Mouse (Mus musculus) thymus, adult 2 months (tissue): ENCODE data around the gene Fblim1. TPM values are rescaled to one million over a fixed set of nuclear protein-coding genes. Genes with fewer than 3 reads are reported as not detected.
A peak's percentile ranks its signal among the peaks of the same experiment; 100 is the strongest.

Source experiments
- DNase-seq: peaks from one replicate; pipeline ENCODE4 v3.0.0; 2021
- H3K27ac ChIP-seq: fragments of 200-500 bp; 2 replicates; pipeline ENCODE4 v1.5.1; 2012; ENCODE audit warnings: low read length, control low read depth; ENCODE audit not compliant: control insufficient read depth, insufficient read depth
- H3K27me3 ChIP-seq: fragments of 200-500 bp; 2 replicates; pipeline ENCODE4 v1.6.1; 2012; ENCODE audit warnings: mild to moderate bottlenecking, low read length, moderate library complexity, mixed read lengths; ENCODE audit not compliant: control insufficient read depth, insufficient read depth
- H3K36me3 ChIP-seq: fragments of 200-500 bp; 2 replicates; pipeline ENCODE4 v1.6.1; 2012; ENCODE audit warnings: mild to moderate bottlenecking, low read length, moderate library complexity; ENCODE audit not compliant: control insufficient read depth, insufficient read depth
- H3K4me1 ChIP-seq: fragments of 200-500 bp; replicated peaks from 2 replicates; pipeline ENCODE4 v1.6.1; 2012; ENCODE audit warnings: low read length; ENCODE audit not compliant: control insufficient read depth, insufficient read depth
- H3K4me3 ChIP-seq: fragments of 200-500 bp; 2 replicates; pipeline ENCODE4 v1.5.1; 2012; ENCODE audit warnings: mild to moderate bottlenecking, low read length, control low read depth, moderate library complexity; ENCODE audit not compliant: control insufficient read depth, insufficient read depth
- CTCF ChIP-seq: fragments of 200-500 bp; IDR thresholded peaks from 2 replicates; pipeline ENCODE4 v1.5.1; 2012; ENCODE audit warnings: mild to moderate bottlenecking, control low read depth, low read length, moderate library complexity, borderline replicate concordance; ENCODE audit not compliant: control insufficient read depth, poor library complexity, insufficient read depth; ENCODE audit errors: extremely low read depth
- POLR2A ChIP-seq: fragments of 200-500 bp; IDR thresholded peaks from 2 replicates; pipeline ENCODE4 v1.6.1; 2012; ENCODE audit warnings: mild to moderate bottlenecking, low read length, control low read depth, moderate library complexity; ENCODE audit not compliant: control insufficient read depth, poor library complexity, insufficient read depth; ENCODE audit errors: extremely low read depth
- WGBS: fragments of 180-500 bp; shearing (Covaris S2); methylation state at CpG from one replicate; pipeline ENCODE4 v1.1.7; 2018; 5-methylcytosine and 5-hydroxymethylcytosine counted together
- polyA plus RNA-seq: library from polyadenylated mRNA; depleted of rRNA; stranded (reverse); fragments of >200 nt; gene quantifications from 2 replicates; pipeline ENCODE4 v1.2.3, GENCODE M21; 2012

The Fblim1 gene
- polyA plus RNA-seq, 1 experiment = 16.2 TPM

- WGBS = 84% methylated on average over 11 of the region's 11 CpGs
- Histone ChIP-seq H3K4me3 (no peak overlapping the region), H3K4me1 (no peaks in the 10 kb centered on the region), H3K27ac (no peak overlapping the region), H3K27me3 (peaks cover 5% of the 10 kb centered on the region; the same call in 1 of the 2 replicates), H3K36me3 (no peaks in the 10 kb centered on the region)
- no peak for DNase-seq
- TF ChIP-seq POLR2A = no peak
- TF ChIP-seq CTCF = no peak
These were observed 10.8 kb downstream of the Fblim1 start for GRCm38 (mm10) chr4:141595138-141595537.

- Histone ChIP-seq H3K36me3 (no peaks in the 10 kb centered on the region), H3K4me1 (no peaks in the 10 kb centered on the region), H3K27me3 (no peaks in the 10 kb centered on the region), H3K4me3 (no peak overlapping the region), H3K27ac (no peak overlapping the region)
- 34% methylated on average over 3 of the region's 3 CpGs for WGBS
- DNase-seq = peak; percentile 39
- TF ChIP-seq CTCF = peak; percentile 67; the same call in 1 of the 2 replicates
- TF ChIP-seq POLR2A = no peak
These were observed 14.3 kb downstream of the Fblim1 start for GRCm38 (mm10) chr4:141591547-141591946.

- WGBS = 71% methylated on average over 8 of the region's 8 CpGs
- no peak for DNase-seq
- no peaks in the 10 kb centered on the region for H3K36me3 ChIP-seq
- H3K27me3 ChIP-seq = no peaks in the 10 kb centered on the region
- TF ChIP-seq CTCF = no peak
- TF ChIP-seq POLR2A = no peak
- no peak overlapping the region for H3K4me3 ChIP-seq
- H3K4me1 ChIP-seq = no peaks in the 10 kb centered on the region
- no peak overlapping the region for H3K27ac ChIP-seq
These were observed 22.0 kb downstream of the Fblim1 start for GRCm38 (mm10) chr4:141583919-141584318.

GRCm38 (mm10) chr4:141581051-141581450 lies 24.8 kb downstream of the Fblim1 start:
- H3K36me3 ChIP-seq = no peaks in the 10 kb centered on the region
- DNase-seq = no peak
- 97% methylated on average over 13 of the region's 13 CpGs for WGBS

GRCm38 (mm10) chr4:141578833-141579232 lies 27.1 kb downstream of the Fblim1 start:
- H3K4me1 ChIP-seq = 0 out of 2 replicates have a peak, but pooled peaks cover 4% of the 10 kb centered on the region
- H3K27ac ChIP-seq = no peak overlapping the region
- no peaks in the 10 kb centered on the region for H3K36me3 ChIP-seq
- H3K4me3 ChIP-seq = no peak overlapping the region
- TF ChIP-seq CTCF (no peak), POLR2A (no peak)
- DNase-seq = no peak
- 83% methylated on average over 3 of the region's 3 CpGs for WGBS
- H3K27me3 ChIP-seq = no peaks in the 10 kb centered on the region

More at GRCm38 (mm10) chr4:141581051-141581450, 24.8 kb downstream of the Fblim1 start:
- TF ChIP-seq CTCF = no peak
- TF ChIP-seq POLR2A = no peak
- Histone ChIP-seq H3K4me3 (no peak overlapping the region), H3K27me3 (no peaks in the 10 kb centered on the region), H3K4me1 (no peaks in the 10 kb centered on the region), H3K27ac (no peak overlapping the region)

GRCm38 (mm10) chr4:141576877-141577276 lies 29.0 kb downstream of the Fblim1 start:
- 98% methylated on average over 7 of the region's 7 CpGs for WGBS
- DNase-seq = no peak
- Histone ChIP-seq H3K27ac (no peak overlapping the region), H3K27me3 (no peaks in the 10 kb centered on the region), H3K36me3 (no peaks in the 10 kb centered on the region), H3K4me1 (0 out of 2 replicates have a peak, but pooled peaks cover 4% of the 10 kb centered on the region), H3K4me3 (no peak overlapping the region)
- TF ChIP-seq POLR2A (no peak), CTCF (no peak)

GRCm38 (mm10) chr4:141576404-141576803 lies 29.5 kb downstream of the Fblim1 start:
- Histone ChIP-seq H3K36me3 (no peaks in the 10 kb centered on the region), H3K27ac (no peak overlapping the region), H3K4me3 (no peak overlapping the region), H3K27me3 (no peaks in the 10 kb centered on the region), H3K4me1 (0 out of 2 replicates have a peak, but pooled peaks cover 4% of the 10 kb centered on the region)
- DNase-seq = no peak
- TF ChIP-seq POLR2A (no peak), CTCF (no peak)
- WGBS = 85% methylated on average over 11 of the region's 11 CpGs
